Mouse (Mus musculus) cerebellum, adult 9-10 months (tissue): ENCODE data around the gene Gk2.
A peak's percentile ranks its signal among the peaks of the same experiment; 100 is the strongest.

Source experiments
- DNase-seq: peaks from one replicate; pipeline ENCODE4 v3.0.0; 2022

Gk2 gene

GRCm38 (mm10) chr5:97456816-97457215, at the start of gene Gk2:
Gene Gk2 (minus strand): TSS chr5:97457021.
- no peak for DNase-seq

- DNase-seq = no peak
Observed at GRCm38 (mm10) chr5:97498041-97498440, 41.2 kb upstream of the Gk2 start.

GRCm38 (mm10) chr5:97495488-97496092, 38.8 kb upstream of the Gk2 start:
- DNase-seq = no peak

- no peak for DNase-seq
Observed at GRCm38 (mm10) chr5:97493421-97493820, 36.6 kb upstream of the Gk2 start.

GRCm38 (mm10) chr5:97486141-97486540, 29.3 kb upstream of the Gk2 start:
- no peak for DNase-seq

GRCm38 (mm10) chr5:97479991-97480390, 23.2 kb upstream of the Gk2 start:
- DNase-seq = no peak

- DNase-seq = no peak
Observed at GRCm38 (mm10) chr5:97467246-97467645, 10.4 kb upstream of the Gk2 start.

- peak; percentile 65 for DNase-seq
Observed at GRCm38 (mm10) chr5:97466430-97467158, 9.8 kb upstream of the Gk2 start.

- no peak for DNase-seq
Observed at GRCm38 (mm10) chr5:97465956-97466355, 9.1 kb upstream of the Gk2 start.

GRCm38 (mm10) chr5:97462856-97463255, 6.0 kb upstream of the Gk2 start:
- DNase-seq = no peak

GRCm38 (mm10) chr5:97451451-97451850, 5.4 kb downstream of the Gk2 start:
- DNase-seq = no peak

GRCm38 (mm10) chr5:97444191-97444590, 12.6 kb downstream of the Gk2 start:
- DNase-seq = no peak

- no peak for DNase-seq
Observed at GRCm38 (mm10) chr5:97432512-97432911, 24.3 kb downstream of the Gk2 start.

- no peak for DNase-seq
Observed at GRCm38 (mm10) chr5:97429976-97430375, 26.8 kb downstream of the Gk2 start.

- DNase-seq = no peak
Observed at GRCm38 (mm10) chr5:97421669-97422068, 35.2 kb downstream of the Gk2 start.

GRCm38 (mm10) chr5:97417185-97417584, 39.6 kb downstream of the Gk2 start:
- no peak for DNase-seq

- no peak for DNase-seq
Observed at GRCm38 (mm10) chr5:97415837-97416236, 41.0 kb downstream of the Gk2 start.

GRCm38 (mm10) chr5:97413716-97414115, 43.1 kb downstream of the Gk2 start:
- DNase-seq = peak; percentile 52

- no peak for DNase-seq
Observed at GRCm38 (mm10) chr5:97410190-97410589, 46.6 kb downstream of the Gk2 start.

GRCm38 (mm10) chr5:97409234-97409704, 47.6 kb downstream of the Gk2 start:
- DNase-seq = no peak
